Mouse (Mus musculus) heart, postnatal 0 days (tissue): ENCODE results near the gene Myo16. TPM values are rescaled to one million over a fixed set of nuclear protein-coding genes. Genes with fewer than 3 reads are reported as not detected.

Source experiments
- ATAC-seq: fragments of 200-750 bp; cut with Nextera tagmentation; 2 replicates; pipeline ENCODE4 v1.8.0; 2017; ENCODE audit warnings: low read depth, moderate number of reproducible peaks, moderate library complexity; ENCODE audit not compliant: insufficient read depth
- DNase-seq: peaks from one replicate; pipeline ENCODE4 v3.0.0-alpha.2; 2016; ENCODE audit warnings: low spot score
- H3K27ac ChIP-seq: fragments of 300-500 bp; sonication (generic); 2 replicates; pipeline ENCODE4 v1.5.1; 2014; ENCODE audit warnings: low read depth, mild to moderate bottlenecking
- H3K27me3 ChIP-seq: fragments of 300-500 bp; sonication (generic); 2 replicates; pipeline ENCODE4 v1.6.1; 2014; ENCODE audit warnings: low read length, mixed read lengths; ENCODE audit not compliant: control insufficient read depth, insufficient read depth
- H3K36me3 ChIP-seq: fragments of 300-500 bp; sonication (generic); replicated peaks from 2 replicates; pipeline ENCODE4 v1.6.1; 2014; ENCODE audit warnings: low read length, mixed read lengths; ENCODE audit not compliant: control insufficient read depth, insufficient read depth
- H3K4me1 ChIP-seq: fragments of 300-500 bp; sonication (generic); 2 replicates; pipeline ENCODE4 v1.6.1; 2014; ENCODE audit warnings: antibody characterized with exemption; ENCODE audit not compliant: control insufficient read depth, insufficient read depth
- H3K4me2 ChIP-seq: fragments of 300-500 bp; sonication (generic); 2 replicates; pipeline ENCODE4 v1.6.1; 2014; ENCODE audit warnings: low read depth, mild to moderate bottlenecking, low read length, moderate library complexity
- H3K4me3 ChIP-seq: fragments of 300-500 bp; sonication (generic); 2 replicates; pipeline ENCODE4 v1.5.1; 2014; ENCODE audit warnings: low read depth, low read length
- H3K9ac ChIP-seq: fragments of 300-500 bp; sonication (generic); replicated peaks from 2 replicates; pipeline ENCODE4 v1.6.1; 2014; ENCODE audit warnings: low read depth, low read length, mixed read lengths
- H3K9me3 ChIP-seq: fragments of 300-500 bp; sonication (generic); replicated peaks from 2 replicates; pipeline ENCODE4 v1.6.1; 2016; ENCODE audit warnings: low read length; ENCODE audit not compliant: control insufficient read depth
- CTCF ChIP-seq: IDR thresholded peaks from 2 replicates; pipeline ENCODE4 v1.5.1; 2016; ENCODE audit warnings: antibody characterized with exemption, control low read depth, low read depth
- EP300 ChIP-seq: IDR thresholded peaks from 2 replicates; pipeline ENCODE4 v1.6.1; 2016; ENCODE audit warnings: antibody characterized with exemption, low read depth
- WGBS: fragments of 180-500 bp; shearing (Covaris S2); extraction: QIAGEN DNeasy Blood & Tissue Kit; methylation state at CpG from one replicate; pipeline ENCODE4 v1.1.7; 2014; 5-methylcytosine and 5-hydroxymethylcytosine counted together
- polyA plus RNA-seq: library from polyadenylated mRNA; unstranded; fragments of >200 nt; fragmentation: Nextera tagmentation; extraction: Ambion mirVana; gene quantifications from 2 replicates; pipeline ENCODE4 v1.2.1, GENCODE M21; 2015
- total RNA-seq: library from RNA; depleted of rRNA; stranded (reverse); fragments of >200 nt; gene quantifications from 2 replicates; pipeline ENCODE4 v1.2.3, GENCODE M21; 2014; ENCODE audit warnings: low replicate concordance

Gene Myo16
- total and polyA plus RNA-seq, 2 experiments from 2014 or later = not detected

GRCm38 (mm10) chr8:10177131-10177530 lies 23.4 kb downstream of the Myo16 start:
- H3K27me3 ChIP-seq = no peaks in the 10 kb centered on the region
- H3K36me3 ChIP-seq = no peaks in the 10 kb centered on the region
- H3K9me3 ChIP-seq = no peaks in the 10 kb centered on the region
- H3K9ac ChIP-seq = no peak overlapping the region
- no peak for TF ChIP-seq CTCF
- no peak for TF ChIP-seq EP300
- WGBS = 55% methylated on average over 4 of the region's 4 CpGs
- H3K4me2 ChIP-seq = no peak overlapping the region
- DNase-seq = no peak
- no peak for ATAC-seq
- H3K4me3 ChIP-seq = no peak overlapping the region
- no peaks in the 10 kb centered on the region for H3K4me1 ChIP-seq
- H3K27ac ChIP-seq = no peak overlapping the region

- no peak for DNase-seq
- H3K4me2 ChIP-seq = no peak overlapping the region
- no peak for ATAC-seq
- no peak overlapping the region for H3K27ac ChIP-seq
- H3K9ac ChIP-seq = no peak overlapping the region
- H3K36me3 ChIP-seq = no peaks in the 10 kb centered on the region
- no peak overlapping the region for H3K4me3 ChIP-seq
- no peaks in the 10 kb centered on the region for H3K9me3 ChIP-seq
- TF ChIP-seq EP300 (no peak), CTCF (no peak)
- no peaks in the 10 kb centered on the region for H3K4me1 ChIP-seq
- H3K27me3 ChIP-seq = no peaks in the 10 kb centered on the region
Observed at GRCm38 (mm10) chr8:10178986-10179385, 25.3 kb downstream of the Myo16 start.

GRCm38 (mm10) chr8:10190607-10191006 lies 36.9 kb downstream of the Myo16 start:
- no peaks in the 10 kb centered on the region for H3K9me3 ChIP-seq
- H3K9ac ChIP-seq = no peak overlapping the region
- ATAC-seq (no peak), DNase-seq (no peak)
- H3K4me3 ChIP-seq = no peak overlapping the region
- no peaks in the 10 kb centered on the region for H3K27me3 ChIP-seq
- H3K4me1 ChIP-seq = no peaks in the 10 kb centered on the region
- no peak overlapping the region for H3K4me2 ChIP-seq
- 78% methylated on average over 6 of the region's 6 CpGs for WGBS
- H3K36me3 ChIP-seq = no peaks in the 10 kb centered on the region
- H3K27ac ChIP-seq = no peak overlapping the region
- TF ChIP-seq CTCF (no peak), EP300 (no peak)

GRCm38 (mm10) chr8:10198164-10198563 lies 44.5 kb downstream of the Myo16 start:
- ATAC-seq (no peak), DNase-seq (no peak)
- Histone ChIP-seq H3K36me3 (no peaks in the 10 kb centered on the region), H3K27me3 (no peaks in the 10 kb centered on the region), H3K9me3 (no peaks in the 10 kb centered on the region), H3K4me3 (no peak overlapping the region), H3K9ac (no peak overlapping the region), H3K4me1 (no peaks in the 10 kb centered on the region), H3K4me2 (no peak overlapping the region), H3K27ac (no peak overlapping the region)
- 74% methylated on average over 7 of the region's 7 CpGs for WGBS
- TF ChIP-seq EP300 (no peak), CTCF (no peak)

- Histone ChIP-seq H3K36me3 (no peaks in the 10 kb centered on the region), H3K27me3 (no peaks in the 10 kb centered on the region), H3K27ac (no peak overlapping the region), H3K9ac (no peak overlapping the region), H3K9me3 (no peaks in the 10 kb centered on the region), H3K4me2 (no peak overlapping the region), H3K4me3 (no peak overlapping the region), H3K4me1 (no peaks in the 10 kb centered on the region)
- no peak for ATAC-seq
- DNase-seq = no peak
- WGBS = 65% methylated on average over 5 of the region's 5 CpGs
- TF ChIP-seq CTCF = no peak
- TF ChIP-seq EP300 = no peak
Observed at GRCm38 (mm10) chr8:10199301-10199700, 45.6 kb downstream of the Myo16 start.

GRCm38 (mm10) chr8:10200042-10200441 lies 46.3 kb downstream of the Myo16 start:
- H3K4me1 ChIP-seq = no peaks in the 10 kb centered on the region
- no peak overlapping the region for H3K4me2 ChIP-seq
- no peaks in the 10 kb centered on the region for H3K27me3 ChIP-seq
- H3K9me3 ChIP-seq = no peaks in the 10 kb centered on the region
- H3K4me3 ChIP-seq = no peak overlapping the region
- ATAC-seq (no peak), DNase-seq (no peak)
- H3K9ac ChIP-seq = no peak overlapping the region
- 45% methylated on average over 8 of the region's 8 CpGs for WGBS
- H3K36me3 ChIP-seq = no peaks in the 10 kb centered on the region
- no peak overlapping the region for H3K27ac ChIP-seq
- no peak for TF ChIP-seq CTCF
- TF ChIP-seq EP300 = no peak
